Mouse (Mus musculus): ENCODE results near the gene Rbm39.

DNA sequence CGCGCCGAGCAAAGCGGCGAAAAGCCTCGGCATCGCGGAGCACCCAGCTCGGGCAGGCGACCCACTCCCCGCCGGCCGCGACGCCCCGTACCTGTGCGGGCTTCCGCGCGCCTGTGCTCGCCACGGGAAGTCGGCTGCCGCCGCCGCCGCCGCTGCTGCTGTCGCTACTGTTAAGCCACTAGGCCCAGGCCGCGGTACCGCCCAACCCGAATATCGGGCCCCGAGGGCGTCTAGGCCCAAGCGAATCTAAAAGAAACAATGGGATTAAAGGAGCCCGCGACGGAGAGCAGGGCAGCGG lies 293 bp downstream of the Rbm39 start:
- TF ChIP-seq CHD2 (IDR thresholded peaks at IDR 0.05; ENCODE audit: low read length) = no peak
- TF ChIP-seq ZNF384 (IDR thresholded peaks at IDR 0.05; ENCODE audit: low read depth, low read length) = no peak
- no peak for TF ChIP-seq GABPA (IDR thresholded peaks at IDR 0.05; ENCODE audit: insufficient replicate concordance, low read depth, low read length)
- TF ChIP-seq CTCF (conservative IDR thresholded peaks at IDR 0.05 in 1 of 2, IDR thresholded peaks at IDR 0.05 in 1 of 2; ENCODE audit: low read depth in 2 of 2, low read length in 2 of 2) = no peak
- no peak for TF ChIP-seq USF1 (IDR thresholded peaks at IDR 0.05; ENCODE audit: low read depth, low read length)
- TF ChIP-seq POLR2A (IDR thresholded peaks at IDR 0.05; ENCODE audit: low read depth, low read length) = no peak
